Mouse (Mus musculus) heart, adult 18-20 months (tissue): ENCODE data around the gene Gm8113. TPM values are rescaled to one million over a fixed set of nuclear protein-coding genes. Genes with fewer than 3 reads are reported as not detected.
"Not testable (repeated sequence)": the region's sequence is repeated elsewhere in the genome, so short reads cannot be mapped to it uniquely, and the experiment has no call there.

Experiments
- DNase-seq, 2 experiments: peaks; one replicate each; pipeline ENCODE4 v3.0.0; 2021 to 2022; ENCODE audit warnings: mixed read lengths in 1 of 2
- long read RNA-seq, 2 experiments: library from polyadenylated mRNA; stranded (forward); transcript quantifications; one replicate each; pipeline ENCODE4 v2.0.0; 2021
- total RNA-seq, 2 experiments: library from RNA; stranded (reverse); gene quantifications; 2 replicates each; pipeline ENCODE4 v1.2.3; 2021

The Gm8113 gene
- 1 to 10 TPM; 4.2 to 4.5 TPM for total RNA-seq
- long read RNA-seq, experiment 1, partial matches to known transcripts, result 0 of 2 reads
- long read RNA-seq, experiment 1, other reads (novel, unspliced or antisense), result 2 of 2 reads
- long read RNA-seq, experiment 2, result 0 reads

- peak; percentile 44 to 74 for DNase-seq
Measured at GRCm38 (mm10) chr14:43924688-43925403, at the start of gene Gm8113. Gene Gm8113, plus strand, starts transcription at chr14:43925390.

- DNase-seq, result not testable (repeated sequence)
Measured at GRCm38 (mm10) chr14:43875417-43875816, 49.8 kb upstream of the Gm8113 start, which contains the start of gene Ear1. Gene Ear1, minus strand, starts transcription at chr14:43875517.

GRCm38 (mm10) chr14:43877789-43878188 lies 47.4 kb upstream of the Gm8113 start:
- not testable (repeated sequence) for DNase-seq

- not testable (repeated sequence) for DNase-seq
Measured at GRCm38 (mm10) chr14:43879966-43880545, 45.1 kb upstream of the Gm8113 start.

GRCm38 (mm10) chr14:43886235-43886634 lies 39.0 kb upstream of the Gm8113 start:
- not testable (repeated sequence) for DNase-seq

- DNase-seq, result not testable (repeated sequence)
Measured at GRCm38 (mm10) chr14:43891288-43891687, 33.9 kb upstream of the Gm8113 start.

GRCm38 (mm10) chr14:43895357-43895756 lies 29.8 kb upstream of the Gm8113 start:
- not testable (repeated sequence) for DNase-seq

GRCm38 (mm10) chr14:43898577-43898976 lies 26.6 kb upstream of the Gm8113 start:
- DNase-seq, result not testable (repeated sequence)

GRCm38 (mm10) chr14:43918214-43918613 lies 7.0 kb upstream of the Gm8113 start:
- not testable (repeated sequence) for DNase-seq

- not testable (repeated sequence) for DNase-seq
Measured at GRCm38 (mm10) chr14:43923459-43923858, 1.7 kb upstream of the Gm8113 start, which contains the start of gene Ear10. Gene Ear10, minus strand, starts transcription at chr14:43923559.

- DNase-seq, result not testable (repeated sequence)
Measured at GRCm38 (mm10) chr14:43925404-43925950, 287 bp downstream of the Gm8113 start.

- peak; percentile 10 to 51 for DNase-seq
Measured at GRCm38 (mm10) chr14:43932991-43933390, 7.8 kb downstream of the Gm8113 start.

GRCm38 (mm10) chr14:43933399-43933798 lies 8.2 kb downstream of the Gm8113 start:
- not testable (repeated sequence) for DNase-seq

GRCm38 (mm10) chr14:43953382-43953781 lies 28.2 kb downstream of the Gm8113 start:
- DNase-seq, result not testable (repeated sequence)

GRCm38 (mm10) chr14:43955074-43955473 lies 29.9 kb downstream of the Gm8113 start:
- DNase-seq, result not testable (repeated sequence)

- DNase-seq, result not testable (repeated sequence)
Measured at GRCm38 (mm10) chr14:43956769-43957168, 31.6 kb downstream of the Gm8113 start, which contains the start of gene Ang5. Gene Ang5, plus strand, starts transcription at chr14:43957069.

Other genes with a start within 250 kb of the Gm8113 start
- not detected for gene Gm8165, start 248.2 kb upstream of the Gm8113 start, total RNA-seq
- gene Gm7324, start 227.6 kb upstream of the Gm8113 start, total RNA-seq, result 1 to 10 TPM; 1.1 to 1.2 TPM
- gene Gm16506, start 197.9 kb upstream of the Gm8113 start, total RNA-seq, result not detected
- gene Gm6526, start 177.5 kb upstream of the Gm8113 start, total RNA-seq, result not detected
- gene Gm8180, start 140.6 kb upstream of the Gm8113 start, total RNA-seq, result not detected
- not detected for gene Ear1, start 49.9 kb upstream of the Gm8113 start, total RNA-seq
- not detected for gene Ear10, start 1.8 kb upstream of the Gm8113 start, total RNA-seq
- not detected for gene Ang5, start 31.7 kb downstream of the Gm8113 start, total RNA-seq
- gene Ang6, start 76.9 kb downstream of the Gm8113 start, total RNA-seq, result not detected
- gene Ear2, start 177.3 kb downstream of the Gm8113 start, total RNA-seq, result under 1 TPM; 0.41 to 0.52 TPM
- gene Gm3327, start 198.5 kb downstream of the Gm8113 start, total RNA-seq, result not detected